Mouse (Mus musculus): ENCODE results near the gene Phpt1. TPM values are rescaled to one million over a fixed set of nuclear protein-coding genes. Genes with fewer than 3 reads are reported as not detected.

Phpt1 gene
- polyA plus RNA-seq, 1 experiment from 2014 or later, result 159 TPM

Other genes starting within 250 kb of the Phpt1 start
- gene Man1b1, start 242.9 kb downstream of the Phpt1 start, polyA plus RNA-seq (2014; fragmentation: Nextera tagmentation; extraction: Ambion mirVana), result 87.2 and 88.1 TPM in 2 replicates
- gene Dpp7, start 218.9 kb downstream of the Phpt1 start, polyA plus RNA-seq (2014; fragmentation: Nextera tagmentation; extraction: Ambion mirVana), result 15.9 and 16.0 TPM in 2 replicates
- 3.4 and 6.7 TPM in 2 replicates for gene Uap1l1, start 209.5 kb downstream of the Phpt1 start, polyA plus RNA-seq (2014; fragmentation: Nextera tagmentation; extraction: Ambion mirVana)
- gene Sapcd2, start 202.9 kb downstream of the Phpt1 start, polyA plus RNA-seq (2014; fragmentation: Nextera tagmentation; extraction: Ambion mirVana), result 47.9 and 53.3 TPM in 2 replicates
- gene Entpd2, start 179.3 kb downstream of the Phpt1 start, polyA plus RNA-seq (2014; fragmentation: Nextera tagmentation; extraction: Ambion mirVana), result 0.12 and 0.23 TPM in 2 replicates
- gene Npdc1, start 175.9 kb downstream of the Phpt1 start, polyA plus RNA-seq (2014; fragmentation: Nextera tagmentation; extraction: Ambion mirVana), result 101 and 106 TPM in 2 replicates
- gene Fut7, start 152.0 kb downstream of the Phpt1 start, polyA plus RNA-seq (2014; fragmentation: Nextera tagmentation; extraction: Ambion mirVana), result not detected in 2 replicates
- 5.2 and 5.4 TPM in 2 replicates for gene Abca2, start 146.5 kb downstream of the Phpt1 start, polyA plus RNA-seq (2014; fragmentation: Nextera tagmentation; extraction: Ambion mirVana)
- gene Clic3, start 118.4 kb downstream of the Phpt1 start, polyA plus RNA-seq (2014; fragmentation: Nextera tagmentation; extraction: Ambion mirVana), result 0.18 and 0.25 TPM in 2 replicates
- gene Paxx, start 114.1 kb downstream of the Phpt1 start, polyA plus RNA-seq (2014; fragmentation: Nextera tagmentation; extraction: Ambion mirVana), result 21.9 and 23.2 TPM in 2 replicates
- gene Ptgds, start 105.2 kb downstream of the Phpt1 start, polyA plus RNA-seq (2014; fragmentation: Nextera tagmentation; extraction: Ambion mirVana), result 0.26 TPM in 1 of 2 replicates, not detected in the other
- gene Lcn12, start 81.3 kb downstream of the Phpt1 start, polyA plus RNA-seq (2014; fragmentation: Nextera tagmentation; extraction: Ambion mirVana), result not detected in 2 replicates
- gene Fbxw5, start 74.5 kb downstream of the Phpt1 start, polyA plus RNA-seq (2014; fragmentation: Nextera tagmentation; extraction: Ambion mirVana), result 65.9 and 66.4 TPM in 2 replicates
- 3.6 TPM in 2 replicates for gene C8g, start 73.5 kb downstream of the Phpt1 start, polyA plus RNA-seq (2014; fragmentation: Nextera tagmentation; extraction: Ambion mirVana)
- gene Traf2, start 28.3 kb downstream of the Phpt1 start, polyA plus RNA-seq (2014; fragmentation: Nextera tagmentation; extraction: Ambion mirVana), result 29.0 and 31.6 TPM in 2 replicates
- 385 TPM in 2 replicates for gene Edf1, start 17.4 kb downstream of the Phpt1 start, polyA plus RNA-seq (2014; fragmentation: Nextera tagmentation; extraction: Ambion mirVana)
- 1.4 and 2.2 TPM in 2 replicates for gene Mamdc4, start 379 bp downstream of the Phpt1 start, polyA plus RNA-seq (2014; fragmentation: Nextera tagmentation; extraction: Ambion mirVana)
- 0.07 and 0.10 TPM in 2 replicates for gene Ajm1, start 6.5 kb upstream of the Phpt1 start, polyA plus RNA-seq (2014; fragmentation: Nextera tagmentation; extraction: Ambion mirVana)
- gene Rabl6, start 33.3 kb upstream of the Phpt1 start, polyA plus RNA-seq (2014; fragmentation: Nextera tagmentation; extraction: Ambion mirVana), result 49.2 and 51.2 TPM in 2 replicates
- gene Ccdc183, start 42.5 kb upstream of the Phpt1 start, polyA plus RNA-seq (2014; fragmentation: Nextera tagmentation; extraction: Ambion mirVana), result 0.25 and 0.28 TPM in 2 replicates
- gene Tmem141, start 46.8 kb upstream of the Phpt1 start, polyA plus RNA-seq (2014; fragmentation: Nextera tagmentation; extraction: Ambion mirVana), result 17.9 and 19.1 TPM in 2 replicates
- 1.3 and 1.6 TPM in 2 replicates for gene Fcna, start 52.8 kb upstream of the Phpt1 start, polyA plus RNA-seq (2014; fragmentation: Nextera tagmentation; extraction: Ambion mirVana)
- not detected in 2 replicates for gene Lcn8, start 77.9 kb upstream of the Phpt1 start, polyA plus RNA-seq (2014; fragmentation: Nextera tagmentation; extraction: Ambion mirVana)
- gene Lcn5, start 82.7 kb upstream of the Phpt1 start, polyA plus RNA-seq (2014; fragmentation: Nextera tagmentation; extraction: Ambion mirVana), result not detected in 2 replicates
- gene Lcn6, start 101.6 kb upstream of the Phpt1 start, polyA plus RNA-seq (2014; fragmentation: Nextera tagmentation; extraction: Ambion mirVana), result not detected in 2 replicates
- gene Lcn10, start 107.5 kb upstream of the Phpt1 start, polyA plus RNA-seq (2014; fragmentation: Nextera tagmentation; extraction: Ambion mirVana), result not detected in 2 replicates
- not detected in 2 replicates for gene Obp2a, start 124.8 kb upstream of the Phpt1 start, polyA plus RNA-seq (2014; fragmentation: Nextera tagmentation; extraction: Ambion mirVana)
- 57.1 and 59.7 TPM in 2 replicates for gene Bmyc, start 131.5 kb upstream of the Phpt1 start, polyA plus RNA-seq (2014; fragmentation: Nextera tagmentation; extraction: Ambion mirVana)
- gene Obp2b, start 161.8 kb upstream of the Phpt1 start, polyA plus RNA-seq (2014; fragmentation: Nextera tagmentation; extraction: Ambion mirVana), result not detected in 2 replicates
- gene Lcn3, start 190.3 kb upstream of the Phpt1 start, polyA plus RNA-seq (2014; fragmentation: Nextera tagmentation; extraction: Ambion mirVana), result not detected in 2 replicates
- not detected in 2 replicates for gene Lcn11, start 201.8 kb upstream of the Phpt1 start, polyA plus RNA-seq (2014; fragmentation: Nextera tagmentation; extraction: Ambion mirVana)
- gene Gm13539, start 207.0 kb upstream of the Phpt1 start, polyA plus RNA-seq (2014; fragmentation: Nextera tagmentation; extraction: Ambion mirVana), result not detected in 2 replicates
- gene Glt6d1, start 240.6 kb upstream of the Phpt1 start, polyA plus RNA-seq (2014; fragmentation: Nextera tagmentation; extraction: Ambion mirVana), result not detected in 2 replicates
- gene Lcn9, start 247.9 kb upstream of the Phpt1 start, polyA plus RNA-seq (2014; fragmentation: Nextera tagmentation; extraction: Ambion mirVana), result not detected in 2 replicates